Mouse (Mus musculus) forebrain, embryonic 11.5 days (tissue): Measurements from ENCODE around the gene Gm9945. TPM values are rescaled to one million over a fixed set of nuclear protein-coding genes. Genes with fewer than 3 reads are reported as not detected.
A peak's percentile ranks its signal among the peaks of the same experiment; 100 is the strongest.

Experiments used
- ATAC-seq: fragments of 200-750 bp; cut with Nextera tagmentation; replicated peaks from 2 replicates; pipeline ENCODE4 v1.8.0; 2017; ENCODE audit warnings: moderate TSS enrichment; ENCODE audit not compliant: low FRiP score
- DNase-seq: peaks from one replicate; pipeline ENCODE4 v3.0.0-alpha.2; 2017; ENCODE audit warnings: low spot score
- H3K27ac ChIP-seq: fragments of 300-500 bp; sonication (generic); 2 replicates; pipeline ENCODE4 v1.5.1; 2014; ENCODE audit warnings: low read depth, low read length
- H3K27me3 ChIP-seq: fragments of 300-500 bp; sonication (generic); 2 replicates; pipeline ENCODE4 v1.6.1; 2014; ENCODE audit warnings: mild to moderate bottlenecking, low read length, mixed read lengths; ENCODE audit not compliant: control insufficient read depth, insufficient read depth
- H3K36me3 ChIP-seq: fragments of 300-500 bp; sonication (generic); 2 replicates; pipeline ENCODE4 v1.6.1; 2014; ENCODE audit warnings: mild to moderate bottlenecking, low read length, moderate library complexity, mixed read lengths; ENCODE audit not compliant: control insufficient read depth, insufficient read depth
- H3K4me1 ChIP-seq: fragments of 300-500 bp; sonication (generic); replicated peaks from 2 replicates; pipeline ENCODE4 v1.6.1; 2014; ENCODE audit warnings: low read length, mixed read lengths; ENCODE audit not compliant: control insufficient read depth, insufficient read depth
- H3K4me2 ChIP-seq: fragments of 300-500 bp; sonication (generic); 2 replicates; pipeline ENCODE4 v1.6.1; 2014; ENCODE audit warnings: low read depth, mild to moderate bottlenecking, low read length, moderate library complexity, mixed read lengths; ENCODE audit not compliant: severe bottlenecking
- H3K4me3 ChIP-seq: fragments of 300-500 bp; sonication (generic); 2 replicates; pipeline ENCODE4 v1.5.1; 2014; ENCODE audit warnings: low read depth, low read length
- H3K9ac ChIP-seq: fragments of 300-500 bp; sonication (generic); 2 replicates; pipeline ENCODE4 v1.6.1; 2014; ENCODE audit warnings: low read length
- H3K9me3 ChIP-seq: fragments of 300-500 bp; sonication (generic); 2 replicates; pipeline ENCODE4 v1.6.1; 2016; ENCODE audit warnings: low read length, mixed read lengths; ENCODE audit not compliant: control insufficient read depth
- WGBS: fragments of 180-500 bp; shearing (Covaris S2); extraction: QIAGEN DNeasy Blood & Tissue Kit; methylation state at CpG from one replicate; pipeline ENCODE4 v1.1.7; 2014; 5-methylcytosine and 5-hydroxymethylcytosine counted together
- polyA plus RNA-seq: library from polyadenylated mRNA; unstranded; fragments of >200 nt; fragmentation: Nextera tagmentation; extraction: Ambion mirVana; gene quantifications from 2 replicates; pipeline ENCODE4 v1.2.1, GENCODE M21; 2014

Gene Gm9945
- polyA plus RNA-seq, 1 experiment from 2014 or later: not detected

- 0 out of 2 replicates have a peak overlapping the region, but pooled peaks have one; percentile 64 for H3K27ac ChIP-seq
- H3K36me3 ChIP-seq: no peaks in the 10 kb centered on the region
- H3K4me2 ChIP-seq: peak overlapping the region; percentile 87
- peak; percentile 62 for DNase-seq
- peak; percentile 37 for ATAC-seq
- no peaks in the 10 kb centered on the region for H3K27me3 ChIP-seq
- H3K4me3 ChIP-seq: peak overlapping the region; percentile 82
- H3K4me1 ChIP-seq: 0 out of 2 replicates have a peak, but pooled peaks cover 10% of the 10 kb centered on the region
- no peaks in the 10 kb centered on the region for H3K9me3 ChIP-seq
- peak overlapping the region; percentile 82 for H3K9ac ChIP-seq
- 2% methylated on average over 24 of the region's 24 CpGs for WGBS
Observed at GRCm38 (mm10) chr11:53520122-53520978, 40.4 kb downstream of the Gm9945 start.

GRCm38 (mm10) chr11:53521120-53521820 is 41.3 kb downstream of the Gm9945 start:
- no peaks in the 10 kb centered on the region for H3K27me3 ChIP-seq
- no peaks in the 10 kb centered on the region for H3K36me3 ChIP-seq
- no peak overlapping the region for H3K4me3 ChIP-seq
- no peak overlapping the region for H3K27ac ChIP-seq
- no peak for DNase-seq
- H3K9ac ChIP-seq: 0 out of 2 replicates have a peak overlapping the region, but pooled peaks have one; percentile 5
- peak overlapping the region; percentile 87; the same call in 1 of the 2 replicates for H3K4me2 ChIP-seq
- H3K4me1 ChIP-seq: 0 out of 2 replicates have a peak, but pooled peaks cover 11% of the 10 kb centered on the region
- WGBS: 62% methylated on average over 16 of the region's 16 CpGs
- ATAC-seq: no peak
- H3K9me3 ChIP-seq: no peaks in the 10 kb centered on the region

- no peaks in the 10 kb centered on the region for H3K36me3 ChIP-seq
- no peak overlapping the region for H3K4me2 ChIP-seq
- 85% methylated on average over 7 of the region's 7 CpGs for WGBS
- H3K9ac ChIP-seq: no peak overlapping the region
- H3K4me3 ChIP-seq: no peak overlapping the region
- H3K27me3 ChIP-seq: no peaks in the 10 kb centered on the region
- DNase-seq: no peak
- 0 out of 2 replicates have a peak, but pooled peaks cover 11% of the 10 kb centered on the region for H3K4me1 ChIP-seq
- no peak overlapping the region for H3K27ac ChIP-seq
- ATAC-seq: no peak
- H3K9me3 ChIP-seq: no peaks in the 10 kb centered on the region
Observed at GRCm38 (mm10) chr11:53521821-53522131, 41.8 kb downstream of the Gm9945 start.

- Histone ChIP-seq H3K9me3 (no peaks in the 10 kb centered on the region), H3K27me3 (no peaks in the 10 kb centered on the region), H3K9ac (no peak overlapping the region), H3K4me2 (no peak overlapping the region), H3K4me3 (no peak overlapping the region), H3K36me3 (no peaks in the 10 kb centered on the region), H3K4me1 (0 out of 2 replicates have a peak, but pooled peaks cover 11% of the 10 kb centered on the region), H3K27ac (no peak overlapping the region)
- 97% methylated on average over 3 of the region's 3 CpGs for WGBS
- DNase-seq (no peak), ATAC-seq (no peak)
Observed at GRCm38 (mm10) chr11:53522362-53522761, 42.4 kb downstream of the Gm9945 start.

GRCm38 (mm10) chr11:53522930-53523329 is 43.0 kb downstream of the Gm9945 start:
- Histone ChIP-seq H3K4me2 (no peak overlapping the region), H3K4me1 (0 out of 2 replicates have a peak, but pooled peaks cover 11% of the 10 kb centered on the region), H3K27ac (no peak overlapping the region), H3K9ac (no peak overlapping the region), H3K9me3 (no peaks in the 10 kb centered on the region), H3K27me3 (no peaks in the 10 kb centered on the region), H3K4me3 (no peak overlapping the region), H3K36me3 (no peaks in the 10 kb centered on the region)
- ATAC-seq (no peak), DNase-seq (no peak)
- WGBS: 90% methylated on average over 9 of the region's 9 CpGs

GRCm38 (mm10) chr11:53523545-53524405 is 43.8 kb downstream of the Gm9945 start:
- no peaks in the 10 kb centered on the region for H3K36me3 ChIP-seq
- 87% methylated on average over 14 of the region's 14 CpGs for WGBS
- H3K4me3 ChIP-seq: no peak overlapping the region
- H3K27me3 ChIP-seq: no peaks in the 10 kb centered on the region
- ATAC-seq (no peak), DNase-seq (no peak)
- no peak overlapping the region for H3K27ac ChIP-seq
- H3K9me3 ChIP-seq: no peaks in the 10 kb centered on the region
- H3K9ac ChIP-seq: no peak overlapping the region
- H3K4me1 ChIP-seq: 0 out of 2 replicates have a peak, but pooled peaks cover 11% of the 10 kb centered on the region
- H3K4me2 ChIP-seq: no peak overlapping the region

GRCm38 (mm10) chr11:53524905-53525304 is 44.9 kb downstream of the Gm9945 start:
- H3K36me3 ChIP-seq: no peaks in the 10 kb centered on the region
- H3K9me3 ChIP-seq: no peaks in the 10 kb centered on the region
- 59% methylated on average over 6 of the region's 6 CpGs for WGBS
- no peaks in the 10 kb centered on the region for H3K27me3 ChIP-seq
- no peak for DNase-seq
- H3K4me3 ChIP-seq: no peak overlapping the region
- no peak overlapping the region for H3K9ac ChIP-seq
- ATAC-seq: no peak
- H3K4me1 ChIP-seq: 0 out of 2 replicates have a peak, but pooled peaks cover 11% of the 10 kb centered on the region
- H3K27ac ChIP-seq: no peak overlapping the region
- H3K4me2 ChIP-seq: no peak overlapping the region

GRCm38 (mm10) chr11:53525461-53525860 is 45.5 kb downstream of the Gm9945 start:
- Histone ChIP-seq H3K27me3 (no peaks in the 10 kb centered on the region), H3K27ac (no peak overlapping the region), H3K36me3 (no peaks in the 10 kb centered on the region), H3K9ac (no peak overlapping the region), H3K9me3 (no peaks in the 10 kb centered on the region), H3K4me2 (no peak overlapping the region), H3K4me3 (no peak overlapping the region), H3K4me1 (0 out of 2 replicates have a peak, but pooled peaks cover 8% of the 10 kb centered on the region)
- DNase-seq (no peak), ATAC-seq (no peak)
- WGBS: 32% methylated on average over 4 of the region's 4 CpGs
